Mouse (Mus musculus) kidney, adult 2 months (tissue): ENCODE data around the gene Ltbp1.
A peak's percentile ranks its signal among the peaks of the same experiment; 100 is the strongest.

Experiments
- CTCF ChIP-seq: fragments of 200-500 bp; conservative IDR thresholded peaks from 2 replicates; pipeline ENCODE4 v1.5.1; 2011; ENCODE audit warnings: low read depth, mild to moderate bottlenecking, control low read depth, low read length, moderate library complexity, mixed read lengths; ENCODE audit not compliant: insufficient read depth, insufficient read length
- POLR2A ChIP-seq: fragments of 200-500 bp; IDR thresholded peaks from one replicate; pipeline ENCODE4 v1.6.1; 2011; ENCODE audit warnings: low read depth, low read length, control low read depth

DNA sequence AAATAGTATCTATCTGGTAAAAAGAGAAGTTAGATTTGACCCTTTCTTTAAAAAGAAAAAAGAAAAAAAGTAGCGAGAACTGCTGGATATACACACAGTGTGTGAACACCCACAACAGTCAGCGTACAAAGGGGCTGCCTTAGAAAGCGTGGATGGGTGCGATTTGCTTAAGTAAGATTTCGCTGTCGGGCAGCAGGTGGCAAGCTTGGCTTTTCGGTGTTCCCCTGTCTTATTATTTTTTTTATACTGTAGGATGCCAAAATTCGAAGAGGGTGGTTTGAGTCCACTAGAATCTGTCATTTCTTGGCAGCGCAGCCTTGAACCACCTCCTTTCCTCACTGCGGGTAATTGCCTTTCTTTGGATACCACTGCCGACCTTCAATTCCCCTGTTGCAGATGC, 83.4 kb downstream of the Ltbp1 start:
- TF ChIP-seq CTCF (0 out of 2 replicates have a peak, but pooled peaks have one; percentile 11), POLR2A (no peak)
